Mouse (Mus musculus) lung, embryonic 16.5 days (tissue): ENCODE measurements around the gene Fbxl18. TPM values are rescaled to one million over a fixed set of nuclear protein-coding genes. Genes with fewer than 3 reads are reported as not detected.

Experiments
- ATAC-seq: fragments of 200-750 bp; cut with Nextera tagmentation; 2 replicates; pipeline ENCODE4 v1.8.0; 2017; ENCODE audit warnings: low read depth, mild to moderate bottlenecking, moderate library complexity
- H3K27ac ChIP-seq: fragments of 300-500 bp; sonication (generic); 2 replicates; pipeline ENCODE4 v1.5.1; 2014; ENCODE audit warnings: mild to moderate bottlenecking, control low read depth, low read length
- H3K27me3 ChIP-seq: fragments of 300-500 bp; sonication (generic); 2 replicates; pipeline ENCODE4 v1.6.1; 2014; ENCODE audit warnings: low read depth, low read length, mixed read lengths; ENCODE audit not compliant: control insufficient read depth, insufficient read depth
- H3K36me3 ChIP-seq: fragments of 300-500 bp; sonication (generic); 2 replicates; pipeline ENCODE4 v1.6.1; 2014; ENCODE audit warnings: low read length; ENCODE audit not compliant: control insufficient read depth, insufficient read depth
- H3K4me1 ChIP-seq: fragments of 300-500 bp; sonication (generic); replicated peaks from 2 replicates; pipeline ENCODE4 v1.6.1; 2014; ENCODE audit warnings: low read length, mixed read lengths; ENCODE audit not compliant: control insufficient read depth, insufficient read depth
- H3K4me2 ChIP-seq: fragments of 300-500 bp; sonication (generic); 2 replicates; pipeline ENCODE4 v1.6.1; 2014; ENCODE audit warnings: low read depth, low read length, control low read depth
- H3K4me3 ChIP-seq: fragments of 300-500 bp; sonication (generic); 2 replicates; pipeline ENCODE4 v1.5.1; 2014; ENCODE audit warnings: mild to moderate bottlenecking, low read length, control low read depth
- H3K9ac ChIP-seq: fragments of 300-500 bp; sonication (generic); 2 replicates; pipeline ENCODE4 v1.6.1; 2014; ENCODE audit warnings: low read length, control low read depth
- H3K9me3 ChIP-seq: fragments of 300-500 bp; sonication (generic); 2 replicates; pipeline ENCODE4 v1.6.1; 2016; ENCODE audit warnings: low read length; ENCODE audit not compliant: control insufficient read depth
- WGBS: fragments of 180-500 bp; shearing (Covaris S2); extraction: QIAGEN DNeasy Blood & Tissue Kit; methylation state at CpG from one replicate; pipeline ENCODE4 v1.1.7; 2014; 5-methylcytosine and 5-hydroxymethylcytosine counted together
- polyA plus RNA-seq: library from polyadenylated mRNA; unstranded; fragments of >200 nt; fragmentation: Nextera tagmentation; extraction: Ambion mirVana; gene quantifications from 2 replicates; pipeline ENCODE4 v1.2.1, GENCODE M21; 2015

Fbxl18 gene
- polyA plus RNA-seq, 1 experiment from 2014 or later: 10.3 TPM

DNA sequence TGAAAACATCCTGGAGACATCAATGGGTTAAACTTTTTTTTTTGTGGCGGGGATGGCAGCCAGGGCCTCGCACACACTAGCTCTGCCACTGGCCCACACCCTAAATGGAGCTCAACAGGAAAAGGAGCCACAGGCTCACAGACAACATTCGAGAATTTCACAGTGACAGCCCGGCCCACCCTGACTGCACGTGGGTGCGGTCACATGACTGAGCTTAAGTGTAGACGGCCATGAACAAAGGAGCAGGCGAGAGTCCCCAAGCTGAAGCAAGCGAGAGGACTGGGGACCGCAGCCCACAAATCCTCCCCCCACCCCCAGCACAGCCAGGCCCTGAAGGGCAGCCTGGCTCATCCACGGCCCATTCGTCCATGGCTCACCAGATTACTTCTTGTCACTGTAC, 23.5 kb downstream of the Fbxl18 start:
- H3K4me1 ChIP-seq: no peaks in the 10 kb centered on the region
- peaks cover 5% of the 10 kb centered on the region; the same call in 1 of the 2 replicates for H3K36me3 ChIP-seq
- no peak overlapping the region for H3K27ac ChIP-seq
- WGBS: 50% methylated on average over 12 of the region's 12 CpGs
- H3K9ac ChIP-seq: no peak overlapping the region; the same call in 1 of the 2 replicates
- ATAC-seq: peak; percentile 31; the same call in 1 of the 2 replicates
- H3K9me3 ChIP-seq: no peaks in the 10 kb centered on the region
- H3K4me3 ChIP-seq: no peak overlapping the region
- H3K4me2 ChIP-seq: no peak overlapping the region
- no peaks in the 10 kb centered on the region for H3K27me3 ChIP-seq

- H3K4me3 ChIP-seq: no peak overlapping the region
- no peak overlapping the region for H3K4me2 ChIP-seq
- ATAC-seq: no peak
- no peak overlapping the region for H3K27ac ChIP-seq
- H3K4me1 ChIP-seq: no peaks in the 10 kb centered on the region
- 83% methylated on average over 13 of the region's 13 CpGs for WGBS
- no peaks in the 10 kb centered on the region for H3K27me3 ChIP-seq
- no peak overlapping the region for H3K9ac ChIP-seq
- H3K36me3 ChIP-seq: peaks cover 5% of the 10 kb centered on the region; the same call in 1 of the 2 replicates
- no peaks in the 10 kb centered on the region for H3K9me3 ChIP-seq
These were observed 25.8 kb downstream of the Fbxl18 start for GRCm38 (mm10) chr5:142869463-142869862.

GRCm38 (mm10) chr5:142857763-142858229, 37.4 kb downstream of the Fbxl18 start:
- no peak overlapping the region for H3K27ac ChIP-seq
- no peaks in the 10 kb centered on the region for H3K36me3 ChIP-seq
- 0 out of 2 replicates have a peak, but pooled peaks cover 3% of the 10 kb centered on the region for H3K4me1 ChIP-seq
- H3K4me2 ChIP-seq: no peak overlapping the region
- WGBS: 54% methylated on average over 16 of the region's 16 CpGs
- no peak for ATAC-seq
- H3K4me3 ChIP-seq: no peak overlapping the region
- H3K9me3 ChIP-seq: 0 out of 2 replicates have a peak, but pooled peaks cover 5% of the 10 kb centered on the region
- no peaks in the 10 kb centered on the region for H3K27me3 ChIP-seq
- no peak overlapping the region for H3K9ac ChIP-seq

DNA sequence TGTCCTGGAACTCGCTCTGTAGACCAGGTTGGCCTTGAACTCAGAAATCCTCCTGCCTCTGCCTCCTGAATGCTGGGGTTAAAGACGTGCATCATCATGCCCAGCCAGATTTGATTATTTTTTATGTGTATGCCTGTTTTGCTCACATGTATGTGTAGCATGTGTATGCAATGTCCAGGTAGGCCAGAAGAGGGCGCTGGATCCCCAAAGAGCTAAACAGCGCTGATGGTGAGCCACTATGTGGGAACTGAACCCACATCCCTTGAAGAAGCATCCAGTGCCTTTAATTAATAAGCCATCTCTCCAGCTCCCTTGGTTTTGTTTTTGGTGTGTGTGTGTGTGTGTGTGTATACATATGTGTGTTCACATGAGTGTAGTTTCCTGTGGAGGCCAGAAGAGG, 38.8 kb downstream of the Fbxl18 start:
- Histone ChIP-seq H3K9ac (no peak overlapping the region), H3K4me3 (no peak overlapping the region), H3K4me2 (no peak overlapping the region), H3K27ac (no peak overlapping the region), H3K9me3 (0 out of 2 replicates have a peak, but pooled peaks cover 5% of the 10 kb centered on the region), H3K27me3 (no peaks in the 10 kb centered on the region), H3K4me1 (no peaks in the 10 kb centered on the region), H3K36me3 (no peaks in the 10 kb centered on the region)
- 70% methylated on average over 4 of the region's 4 CpGs for WGBS
- no peak for ATAC-seq

- no peak overlapping the region for H3K27ac ChIP-seq
- ATAC-seq: no peak
- H3K4me2 ChIP-seq: no peak overlapping the region
- no peak overlapping the region for H3K9ac ChIP-seq
- 0 out of 2 replicates have a peak, but pooled peaks cover 5% of the 10 kb centered on the region for H3K9me3 ChIP-seq
- H3K36me3 ChIP-seq: no peaks in the 10 kb centered on the region
- no peak overlapping the region for H3K4me3 ChIP-seq
- H3K27me3 ChIP-seq: no peaks in the 10 kb centered on the region
- no peaks in the 10 kb centered on the region for H3K4me1 ChIP-seq
- 75% methylated on average over 10 of the region's 10 CpGs for WGBS
These were observed 40.3 kb downstream of the Fbxl18 start for GRCm38 (mm10) chr5:142854877-142855276.

- no peaks in the 10 kb centered on the region for H3K27me3 ChIP-seq
- H3K4me3 ChIP-seq: no peak overlapping the region
- H3K27ac ChIP-seq: no peak overlapping the region
- H3K4me1 ChIP-seq: no peaks in the 10 kb centered on the region
- ATAC-seq: no peak
- no peak overlapping the region for H3K9ac ChIP-seq
- H3K9me3 ChIP-seq: 0 out of 2 replicates have a peak, but pooled peaks cover 5% of the 10 kb centered on the region
- no peak overlapping the region for H3K4me2 ChIP-seq
- no peaks in the 10 kb centered on the region for H3K36me3 ChIP-seq
- WGBS: 62% methylated on average over 6 of the region's 6 CpGs
These were observed 41.6 kb downstream of the Fbxl18 start for GRCm38 (mm10) chr5:142853585-142853984.

- no peak overlapping the region for H3K4me3 ChIP-seq
- H3K36me3 ChIP-seq: no peaks in the 10 kb centered on the region
- H3K4me1 ChIP-seq: no peaks in the 10 kb centered on the region
- 43% methylated on average over 3 of the region's 5 CpGs for WGBS
- ATAC-seq: no peak
- no peaks in the 10 kb centered on the region for H3K27me3 ChIP-seq
- no peak overlapping the region for H3K9ac ChIP-seq
- H3K9me3 ChIP-seq: 0 out of 2 replicates have a peak, but pooled peaks cover 5% of the 10 kb centered on the region
- H3K27ac ChIP-seq: no peak overlapping the region
- H3K4me2 ChIP-seq: no peak overlapping the region
These were observed 43.6 kb downstream of the Fbxl18 start for GRCm38 (mm10) chr5:142851681-142852049.

DNA sequence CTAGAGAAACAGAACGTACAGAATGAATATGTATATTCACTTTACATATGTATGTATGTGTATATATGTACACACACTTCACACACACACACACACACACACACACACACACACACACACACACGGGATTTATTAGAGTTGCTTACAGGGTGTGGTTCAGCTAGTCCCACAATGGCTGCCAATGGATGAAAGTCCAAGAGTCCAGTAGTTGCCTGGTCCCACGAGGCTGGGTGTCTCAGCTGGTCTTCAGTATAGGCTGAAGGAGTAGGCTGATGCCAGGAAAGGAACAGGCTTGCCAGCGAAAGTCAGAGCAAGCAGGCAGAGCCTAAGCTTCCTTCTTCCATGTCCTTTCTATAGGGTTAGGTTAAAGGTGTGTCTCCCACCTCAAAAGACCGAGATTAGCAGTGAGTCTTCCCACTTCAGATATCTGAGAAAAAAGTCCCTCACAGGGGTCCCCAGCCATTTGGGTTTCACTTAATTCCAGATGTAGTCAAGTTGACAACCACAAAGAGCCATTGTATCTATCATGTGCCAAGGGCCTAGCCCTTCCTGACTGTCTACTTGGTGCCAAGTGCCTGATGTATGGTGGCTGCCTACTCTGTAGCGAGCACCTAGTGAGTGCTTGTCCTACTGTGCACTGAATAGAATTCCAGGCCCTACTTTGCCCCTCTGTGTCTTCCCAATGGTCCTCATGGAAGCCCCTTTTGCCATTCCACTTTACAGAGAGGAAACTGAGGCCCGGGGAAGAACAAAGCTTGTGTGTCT, 44.1 kb downstream of the Fbxl18 start:
- no peak overlapping the region for H3K4me2 ChIP-seq
- H3K9me3 ChIP-seq: 0 out of 2 replicates have a peak, but pooled peaks cover 2% of the 10 kb centered on the region
- ATAC-seq: no peak
- H3K36me3 ChIP-seq: no peaks in the 10 kb centered on the region
- 72% methylated on average over 7 of the region's 7 CpGs for WGBS
- no peaks in the 10 kb centered on the region for H3K4me1 ChIP-seq
- H3K27ac ChIP-seq: no peak overlapping the region
- no peak overlapping the region for H3K4me3 ChIP-seq
- H3K9ac ChIP-seq: no peak overlapping the region
- H3K27me3 ChIP-seq: no peaks in the 10 kb centered on the region

DNA sequence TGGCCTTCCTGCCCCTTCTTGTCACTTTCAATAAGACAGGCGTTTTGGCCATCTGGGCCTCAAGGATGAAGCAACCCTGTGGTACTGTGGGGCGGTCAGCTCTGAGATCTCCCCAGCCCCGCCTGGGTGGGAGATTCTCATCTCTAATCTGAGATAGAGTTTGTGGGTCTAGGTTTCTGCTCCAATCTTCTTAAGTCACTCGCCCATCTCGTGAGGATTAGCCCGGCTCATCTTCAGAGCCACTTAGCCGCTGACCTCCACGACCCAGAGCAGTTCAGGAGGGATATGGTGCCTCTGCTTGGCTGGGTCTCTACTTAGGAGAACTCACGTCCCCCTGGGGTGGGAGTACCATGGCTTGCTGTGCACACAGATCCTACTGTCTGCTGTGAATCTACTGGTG, 44.7 kb downstream of the Fbxl18 start:
- Histone ChIP-seq H3K4me2 (no peak overlapping the region), H3K4me3 (no peak overlapping the region), H3K36me3 (no peaks in the 10 kb centered on the region), H3K9ac (no peak overlapping the region), H3K4me1 (no peaks in the 10 kb centered on the region), H3K9me3 (0 out of 2 replicates have a peak, but pooled peaks cover 2% of the 10 kb centered on the region), H3K27me3 (no peaks in the 10 kb centered on the region), H3K27ac (no peak overlapping the region)
- no peak for ATAC-seq
- 71% methylated on average over 9 of the region's 9 CpGs for WGBS
